In the genomic region with DNA sequence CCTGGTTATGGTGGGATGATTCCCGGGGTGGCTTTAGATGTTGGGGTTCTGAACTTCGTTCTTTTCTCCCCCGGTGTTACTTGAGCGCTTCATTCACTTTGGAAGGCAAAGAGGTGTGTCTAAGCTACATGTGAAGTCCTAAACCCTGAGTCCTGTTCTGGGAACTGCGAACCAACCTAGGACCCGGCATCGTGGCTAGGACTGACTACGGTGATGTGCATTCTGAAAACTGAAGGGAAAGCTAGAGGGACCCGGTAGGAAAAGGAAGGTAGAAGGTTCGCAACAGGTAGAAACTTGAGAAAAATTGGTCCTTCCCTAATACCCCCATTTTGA, we compare ENCODE assay signal across 8 mouse cellular contexts. TPM values are rescaled to one million over a fixed set of nuclear protein-coding genes. Genes with fewer than 3 reads are reported as not detected.
A peak's percentile ranks its signal among the peaks of the same experiment; 100 is the strongest.
DNase-seq lines count a peak whose midpoint lies in the region; ATAC-seq and TF ChIP-seq lines count a peak whose summit lies in the region.

No protein-coding gene starts in this region.

- intact Hi-C loops in left cerebral cortex, postnatal 25 days (cut with DNase I) = loop anchor here (5.0 kb wide), 1 partner anchor 190 kb away; a partner anchor contains a TSS

- H3K4me1 ChIP-seq in heart, embryonic 14.5 days (ENCODE audit: control insufficient read depth in 2 of 2, insufficient read depth in 2 of 2, low read length in 2 of 2) = peaks cover 2 to 16% of the 10 kb centered on the region in 2 experiments; a peak in 3 of 4 replicates
- peaks cover 18% of the 10 kb centered on the region for H3K4me1 ChIP-seq in G1E (ENCODE audit: insufficient read depth, low read depth, low read length)
- peaks cover 11% of the 10 kb centered on the region for H3K4me1 ChIP-seq in forebrain, postnatal 0 days (ENCODE audit: insufficient read depth)

- no peak for TF ChIP-seq CTCF in G1E (IDR thresholded peaks at IDR 0.05; ENCODE audit: low read depth, low read length)
- no peak for TF ChIP-seq CTCF in forebrain, postnatal 0 days (IDR thresholded peaks at IDR 0.05; ENCODE audit: low read depth)

- DNase-seq in heart, adult 18-20 months = no peak
- DNase-seq in G1E (ENCODE audit: low spot score) = no peak
- no peak for DNase-seq in forebrain, postnatal 0 days
- DNase-seq in left cerebral cortex, postnatal 25 days (ENCODE audit: low spot score in 2 of 2) = no peak
- no peak for DNase-seq in cerebellum, postnatal 25 days
- DNase-seq in testis, postnatal 10 days (ENCODE audit: low spot score) = no peak

- WGBS in heart, embryonic 14.5 days = under 1% methylated on average over 10 of the region's 10 CpGs
- WGBS in forebrain, postnatal 0 days = under 1% methylated on average over 10 of the region's 10 CpGs
- WGBS in macrophage (ENCODE audit: missing documents) = 0% methylated on average over 10 of the region's 10 CpGs

- peak overlapping the region; percentile 72 for H3K4me2 ChIP-seq in heart, embryonic 14.5 days (ENCODE audit: low read length)
- H3K4me2 ChIP-seq in forebrain, postnatal 0 days (ENCODE audit: low read depth) = peak overlapping the region; percentile 78

- H3K9me3 ChIP-seq in heart, embryonic 14.5 days (ENCODE audit: control insufficient read depth, low read length) = no peaks in the 10 kb centered on the region
- H3K9me3 ChIP-seq in G1E (replicated peaks) = no peaks in the 10 kb centered on the region
- H3K9me3 ChIP-seq in forebrain, postnatal 0 days (ENCODE audit: low read length) = no peaks in the 10 kb centered on the region

- ATAC-seq in heart, embryonic 14.5 days (ENCODE audit: insufficient number of reproducible peaks, insufficient read depth, low FRiP score, low read depth) = peak; percentile 32
- 0 out of 2 replicates have a peak, but pooled peaks have one; percentile 15 for ATAC-seq in G1E (ENCODE audit: extremely low read depth, insufficient number of reproducible peaks, low FRiP score, poor library complexity, severe bottlenecking)
- peak; percentile 36 for ATAC-seq in forebrain, postnatal 0 days

- peak overlapping the region; percentile 79 to 95 for H3K27ac ChIP-seq in heart, embryonic 14.5 days (replicated peaks in 1 of 2; ENCODE audit: control insufficient read depth in 1 of 2, insufficient read depth in 1 of 2, low read depth in 2 of 2, low read length in 2 of 2)
- H3K27ac ChIP-seq in forebrain, postnatal 0 days (ENCODE audit: low read depth, low read length) = peak overlapping the region; percentile 35
- H3K27ac ChIP-seq in macrophage = peak overlapping the region; percentile 87

- H3K9ac ChIP-seq in heart, embryonic 14.5 days (ENCODE audit: low read length) = peak overlapping the region; percentile 96
- H3K9ac ChIP-seq in forebrain, postnatal 0 days = peak overlapping the region; percentile 94

- H3K27me3 ChIP-seq in heart, embryonic 14.5 days (ENCODE audit: control insufficient read depth, insufficient read depth, low read length) = no peaks in the 10 kb centered on the region
- peaks cover 3% of the 10 kb centered on the region; the same call in 1 of the 2 replicates for H3K27me3 ChIP-seq in G1E (ENCODE audit: insufficient read depth, low read length)
- no peaks in the 10 kb centered on the region for H3K27me3 ChIP-seq in forebrain, postnatal 0 days (ENCODE audit: insufficient read depth, low read length)

- peaks cover 39% of the 10 kb centered on the region for H3K79me2 ChIP-seq in macrophage (ENCODE audit: inconsistent target)

- peak overlapping the region; percentile 77 to 95 for H3K4me3 ChIP-seq in heart, embryonic 14.5 days (ENCODE audit: control insufficient read depth in 1 of 2, insufficient read depth in 1 of 2, low read depth in 1 of 2, low read length in 2 of 2)
- H3K4me3 ChIP-seq in G1E (ENCODE audit: low read depth, low read length) (peak overlapping the region; percentile 84), macrophage (ENCODE audit: inconsistent target) (peak overlapping the region; percentile 56)
- H3K4me3 ChIP-seq in forebrain, postnatal 0 days (ENCODE audit: low read depth, low read length) = peak overlapping the region; percentile 96

- no peaks in the 10 kb centered on the region for H3K36me3 ChIP-seq in heart, embryonic 14.5 days (ENCODE audit: control insufficient read depth, insufficient read depth, low read length)
- no peaks in the 10 kb centered on the region for H3K36me3 ChIP-seq in G1E (replicated peaks)
- no peaks in the 10 kb centered on the region for H3K36me3 ChIP-seq in forebrain, postnatal 0 days (ENCODE audit: insufficient read depth)
- no peaks in the 10 kb centered on the region for H3K36me3 ChIP-seq in macrophage (ENCODE audit: inconsistent target)

RNA-seq across cellular contexts. Expression of a gene that starts 0.4 kb away (rescaled TPM):
- 27.2 and 31.2 TPM in 2 replicates for polyA plus RNA-seq in heart, embryonic 14.5 days (2014; fragmentation: Nextera tagmentation; extraction: Ambion mirVana)
- 10 to 100 TPM; 90.6 to 93.3 TPM for total RNA-seq in heart, adult 18-20 months (2021)
- 126 and 138 TPM in 2 replicates for total RNA-seq in G1E (2014; fragmentation: Nextera tagmentation)
- total RNA-seq in G1E (2017) = 52.4 and 66.7 TPM in 2 replicates
- polyA plus RNA-seq in G1E (2012) = 14.4 and 15.6 TPM in 2 replicates
- total RNA-seq in forebrain, postnatal 0 days (2014; rRNA removed) = 83.8 and 91.1 TPM in 2 replicates
- 26.3 and 32.7 TPM in 2 replicates for polyA plus RNA-seq in forebrain, postnatal 0 days (2015; fragmentation: Nextera tagmentation; extraction: Ambion mirVana)
- total RNA-seq in macrophage (2018; cell fraction: chromatin; rRNA removed) = 100 to 1,000 TPM in 12 of 26 experiments, 10 to 100 TPM in 14; 64.4 to 136 (median 99.1) TPM
- 10 to 100 TPM; 48.3 to 97.0 (median 60.5) TPM for total RNA-seq in macrophage (2018; cell fraction: cytosol; rRNA removed)
- total RNA-seq in macrophage (2018; cell fraction: nucleus; rRNA removed) = 100 to 1,000 TPM in 4 of 26 experiments, 10 to 100 TPM in 22; 66.6 to 132 (median 82.4) TPM
- polyA plus RNA-seq in macrophage (2018) = 59.1 to 89.1 TPM (median 64.7 TPM) in 3 replicates
- total RNA-seq in left cerebral cortex, postnatal 25 days (2021) = 10 to 100 TPM; 62.9 to 65.6 TPM

Comparison
In these comparisons a context has a peak if more than half of its experiments do, and no peak if none do; other contexts are left out.
1. H3K27ac ChIP-seq: peak in every context shown above with its lines; median percentile 87 in heart, embryonic 14.5 days; 87 in macrophage; 35 in forebrain, postnatal 0 days.